Mouse (Mus musculus): ENCODE measurements around the gene Ntm.

Ntm gene

GRCm38 (mm10) chr9:29962978-29963377, at the start of gene Ntm:
Ntm (minus strand) TSS chr9:29963141.
- DNase-seq (ENCODE audit: low read depth, low spot score): no peak

GRCm38 (mm10) chr9:30005701-30006100, 42.8 kb upstream of the Ntm start:
- DNase-seq (ENCODE audit: low read depth, low spot score): no peak

- DNase-seq (ENCODE audit: low read depth, low spot score): no peak
Measured at GRCm38 (mm10) chr9:30003612-30004011, 40.7 kb upstream of the Ntm start.

- DNase-seq (ENCODE audit: low read depth, low spot score): no peak
Measured at GRCm38 (mm10) chr9:29981177-29981915, 18.4 kb upstream of the Ntm start.

GRCm38 (mm10) chr9:29961954-29962867, 730 bp downstream of the Ntm start:
- no peak for DNase-seq (ENCODE audit: low read depth, low spot score)

GRCm38 (mm10) chr9:29961512-29961911, 1.4 kb downstream of the Ntm start:
- DNase-seq (ENCODE audit: low read depth, low spot score): no peak

- DNase-seq (ENCODE audit: low read depth, low spot score): no peak
Measured at GRCm38 (mm10) chr9:29960741-29961140, 2.2 kb downstream of the Ntm start.

GRCm38 (mm10) chr9:29960236-29960635, 2.7 kb downstream of the Ntm start:
- no peak for DNase-seq (ENCODE audit: low read depth, low spot score)

- DNase-seq (ENCODE audit: low read depth, low spot score): no peak
Measured at GRCm38 (mm10) chr9:29956936-29957335, 6.0 kb downstream of the Ntm start.

- no peak for DNase-seq (ENCODE audit: low read depth, low spot score)
Measured at GRCm38 (mm10) chr9:29954031-29954430, 8.9 kb downstream of the Ntm start.

GRCm38 (mm10) chr9:29949041-29949440, 13.9 kb downstream of the Ntm start:
- no peak for DNase-seq (ENCODE audit: low read depth, low spot score)

- no peak for DNase-seq (ENCODE audit: low read depth, low spot score)
Measured at GRCm38 (mm10) chr9:29943209-29944070, 19.5 kb downstream of the Ntm start.

- no peak for DNase-seq (ENCODE audit: low read depth, low spot score)
Measured at GRCm38 (mm10) chr9:29942183-29942952, 20.6 kb downstream of the Ntm start.

- DNase-seq (ENCODE audit: low read depth, low spot score): no peak
Measured at GRCm38 (mm10) chr9:29939517-29940034, 23.4 kb downstream of the Ntm start.

- DNase-seq (ENCODE audit: low read depth, low spot score): no peak
Measured at GRCm38 (mm10) chr9:29928796-29929195, 34.1 kb downstream of the Ntm start.

GRCm38 (mm10) chr9:29925382-29925781, 37.6 kb downstream of the Ntm start:
- no peak for DNase-seq (ENCODE audit: low read depth, low spot score)

- no peak for DNase-seq (ENCODE audit: low read depth, low spot score)
Measured at GRCm38 (mm10) chr9:29898406-29899054, 64.4 kb downstream of the Ntm start.

GRCm38 (mm10) chr9:29897448-29897847, 65.5 kb downstream of the Ntm start:
- DNase-seq (ENCODE audit: low read depth, low spot score): no peak

GRCm38 (mm10) chr9:29892792-29893191, 70.1 kb downstream of the Ntm start:
- no peak for DNase-seq (ENCODE audit: low read depth, low spot score)

- no peak for DNase-seq (ENCODE audit: low read depth, low spot score)
Measured at GRCm38 (mm10) chr9:29888712-29889111, 74.2 kb downstream of the Ntm start.

Data from A20 (cell line).